ENCODE assay signal across 27 mouse cellular contexts in the genomic region with DNA sequence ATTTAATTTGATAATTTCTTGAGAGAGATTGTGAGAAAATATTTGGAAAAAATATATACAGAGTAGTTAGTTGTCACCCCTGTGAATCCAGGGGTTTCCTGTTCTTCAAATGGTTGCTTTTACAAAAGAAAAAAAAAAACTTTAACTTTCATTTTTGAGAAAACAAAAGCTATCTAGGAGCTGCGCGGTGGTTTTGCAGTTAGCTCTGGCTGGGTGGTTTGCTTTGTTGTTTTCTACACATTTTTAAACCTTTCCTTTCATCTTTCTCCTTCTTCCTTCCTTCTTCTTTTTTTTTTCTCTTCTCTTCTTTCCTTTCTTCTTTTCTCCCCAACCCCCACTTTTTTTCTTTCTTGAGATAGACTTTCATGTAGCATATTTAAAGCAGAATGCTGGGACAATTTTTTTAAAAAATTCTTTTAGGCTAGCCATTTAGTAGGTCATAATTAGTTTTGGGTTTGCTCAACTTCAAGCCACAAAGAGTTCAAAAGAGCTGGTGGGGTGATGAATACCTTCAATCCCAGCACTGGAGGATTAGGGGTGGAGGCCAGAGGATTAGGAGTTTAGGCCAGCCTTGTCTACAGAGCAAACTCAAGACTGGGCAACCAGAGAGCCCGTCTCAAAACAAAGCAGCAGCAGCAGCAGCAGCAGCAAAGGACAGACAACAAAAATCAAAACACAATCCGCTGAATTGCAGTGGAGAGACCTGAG. TPM values are rescaled to one million over a fixed set of nuclear protein-coding genes. Genes with fewer than 3 reads are reported as not detected.
DNase-seq lines count a peak whose midpoint lies in the region; ATAC-seq and TF ChIP-seq lines count a peak whose summit lies in the region.
"Had no signal": no experiment of that assay in that cellular context is flagged by ENCODE, and none has a peak within 500 bp of the region (broad histone marks: within the 10 kb centered on the region; RNA-seq: fewer than 3 reads in every experiment).

No protein-coding gene starts in this region.

- 23% methylated on average over 4 of the region's 4 CpGs for WGBS in forebrain, embryonic 10.5 days
- WGBS in forebrain, embryonic 14.5 days: 4% methylated on average over 4 of the region's 4 CpGs
- 38% methylated on average over 4 of the region's 4 CpGs for WGBS in spleen, adult 2 months
- 76% methylated on average over 4 of the region's 4 CpGs for WGBS in limb, embryonic 10.5 days

- H3K9me3 ChIP-seq in forebrain, embryonic 10.5 days: 0 out of 2 replicates have a peak, but pooled peaks cover 3% of the 10 kb centered on the region
- no peaks in the 10 kb centered on the region for H3K9me3 ChIP-seq in forebrain, embryonic 14.5 days (replicated peaks; ENCODE audit: control insufficient read depth, low read length)
- H3K9me3 ChIP-seq in limb, embryonic 10.5 days (replicated peaks): no peaks in the 10 kb centered on the region
- H3K9me3 ChIP-seq: embryonic facial prominence, embryonic 12.5 days; hindbrain, embryonic 10.5 days; hindbrain, embryonic 15.5 days; limb, embryonic 13.5 days had no signal

- no peak overlapping the region for H3K4me3 ChIP-seq in forebrain, embryonic 10.5 days
- H3K4me3 ChIP-seq in forebrain, embryonic 14.5 days (ENCODE audit: low read depth, low read length): no peak overlapping the region
- no peak overlapping the region for H3K4me3 ChIP-seq in spleen, adult 2 months (ENCODE audit: extremely low read depth, insufficient read depth, insufficient read length)
- H3K4me3 ChIP-seq in limb, embryonic 10.5 days: no peak overlapping the region
- H3K4me3 ChIP-seq: embryonic facial prominence, embryonic 12.5 days; hindbrain, embryonic 10.5 days; hindbrain, embryonic 15.5 days; left cerebral cortex, adult 2 months; limb, embryonic 13.5 days had no signal

- H3K27me3 ChIP-seq in forebrain, embryonic 10.5 days (ENCODE audit: poor library complexity, severe bottlenecking): no peaks in the 10 kb centered on the region
- no peaks in the 10 kb centered on the region for H3K27me3 ChIP-seq in forebrain, embryonic 14.5 days (replicated peaks; ENCODE audit: control insufficient read depth, insufficient read depth, low read length)
- no peaks in the 10 kb centered on the region for H3K27me3 ChIP-seq in spleen, adult 2 months (ENCODE audit: control insufficient read depth, insufficient read depth, low read length)
- no peaks in the 10 kb centered on the region for H3K27me3 ChIP-seq in limb, embryonic 10.5 days (ENCODE audit: low read depth, poor library complexity, severe bottlenecking)
- H3K27me3 ChIP-seq: embryonic facial prominence, embryonic 12.5 days; hindbrain, embryonic 15.5 days; limb, embryonic 13.5 days had no signal

- peaks cover 26% of the 10 kb centered on the region for H3K4me1 ChIP-seq in forebrain, embryonic 10.5 days
- no peaks in the 10 kb centered on the region for H3K4me1 ChIP-seq in forebrain, embryonic 14.5 days (ENCODE audit: control insufficient read depth, insufficient read depth, low read length)
- no peaks in the 10 kb centered on the region; the same call in 1 of the 2 replicates for H3K4me1 ChIP-seq in spleen, adult 2 months (ENCODE audit: control insufficient read depth, insufficient read depth, insufficient read length)
- no peaks in the 10 kb centered on the region for H3K4me1 ChIP-seq in limb, embryonic 10.5 days
- H3K4me1 ChIP-seq: embryonic facial prominence, embryonic 12.5 days; hindbrain, embryonic 10.5 days; hindbrain, embryonic 15.5 days; limb, embryonic 13.5 days had no signal

- H3K27ac ChIP-seq in forebrain, embryonic 10.5 days: peak overlapping the region; percentile 76
- H3K27ac ChIP-seq in forebrain, embryonic 14.5 days (ENCODE audit: low read depth, low read length): no peak overlapping the region
- peak overlapping the region; percentile 52; the same call in 1 of the 2 replicates for H3K27ac ChIP-seq in spleen, adult 2 months (ENCODE audit: insufficient read depth, low read length)
- H3K27ac ChIP-seq in limb, embryonic 10.5 days: no peak overlapping the region
- H3K27ac ChIP-seq: embryonic facial prominence, embryonic 12.5 days; hindbrain, embryonic 10.5 days; hindbrain, embryonic 15.5 days; left cerebral cortex, adult 2 months; limb, embryonic 13.5 days had no signal

- no peak overlapping the region for H3K9ac ChIP-seq in forebrain, embryonic 14.5 days (ENCODE audit: low read length)
- H3K9ac ChIP-seq: embryonic facial prominence, embryonic 12.5 days; hindbrain, embryonic 15.5 days; limb, embryonic 13.5 days had no signal

- no peak for ATAC-seq in forebrain, embryonic 14.5 days
- peak; percentile 75 for ATAC-seq in CD4-positive, CD25-positive, alpha-beta regulatory T cell, adult 4 months
- ATAC-seq: intestine, postnatal 0 days had no signal

- no peak overlapping the region for H3K4me2 ChIP-seq in forebrain, embryonic 14.5 days (ENCODE audit: low read length)
- H3K4me2 ChIP-seq: embryonic facial prominence, embryonic 12.5 days; hindbrain, embryonic 15.5 days; limb, embryonic 13.5 days; liver, embryonic 11.5 days had no signal

- no peak for TF ChIP-seq POLR2A in spleen, adult 2 months (IDR thresholded peaks at IDR 0.05; ENCODE audit: low read depth, low read length)

- H3K36me3 ChIP-seq in forebrain, embryonic 10.5 days (replicated peaks): peaks cover 2% of the 10 kb centered on the region; the same call in 1 of the 2 replicates
- H3K36me3 ChIP-seq in forebrain, embryonic 14.5 days (ENCODE audit: control insufficient read depth, insufficient read depth, low read length): no peaks in the 10 kb centered on the region
- H3K36me3 ChIP-seq in spleen, adult 2 months (ENCODE audit: control insufficient read depth, insufficient read depth, low read length): no peaks in the 10 kb centered on the region
- H3K36me3 ChIP-seq in limb, embryonic 10.5 days: no peaks in the 10 kb centered on the region
- H3K36me3 ChIP-seq: embryonic facial prominence, embryonic 12.5 days; hindbrain, embryonic 10.5 days; hindbrain, embryonic 15.5 days; limb, embryonic 13.5 days had no signal

- DNase-seq in forebrain, embryonic 10.5 days (ENCODE audit: extremely low spot score, low spot score): peak; percentile 37
- DNase-seq in forebrain, embryonic 14.5 days (ENCODE audit: low spot score): no peak
- no peak for DNase-seq in spleen, adult 2 months (ENCODE audit: low read depth in 1 of 2, low spot score in 2 of 2)
- no peak for DNase-seq in spleen, adult 18-20 months
- peak; percentile 16 for DNase-seq in limb, embryonic 10.5 days (ENCODE audit: low spot score)
- DNase-seq in kidney, adult 8-10 months: no peak
- DNase-seq in embryo, embryonic 10.5 days (ENCODE audit: low spot score): no peak
- DNase-seq: adrenal gland, postnatal 10 days; cerebellum, adult 8-10 months; cerebellum, postnatal 25 days; gastrocnemius, postnatal 10 days; heart, postnatal 14 days; kidney, postnatal 14 days; layer of hippocampus, adult 9-11 months; lung, postnatal 36 days; midbrain, embryonic 14.5 days; right cerebral cortex, adult 18-20 months had no signal

- no peak for TF ChIP-seq CTCF in spleen, adult 2 months (IDR thresholded peaks at IDR 0.05; ENCODE audit: extremely low read depth, insufficient read depth, insufficient read length, insufficient replicate concordance)

RNA-seq across cellular contexts. Expression of gene Sos1, which starts 41.4 kb away (rescaled TPM):
- polyA plus RNA-seq in forebrain, embryonic 10.5 days (2016; fragmentation: Nextera tagmentation; extraction: Ambion mirVana): 4.3 and 4.8 TPM in 2 replicates
- polyA plus RNA-seq in forebrain, embryonic 14.5 days (2014; fragmentation: Nextera tagmentation; extraction: Ambion mirVana): 7.9 and 9.3 TPM in 2 replicates
- 2.5 and 2.7 TPM in 2 replicates for polyA plus RNA-seq in spleen, adult 2 months (2012; rRNA removed)
- 1 to 10 TPM; 4.6 to 5.4 TPM for polyA plus RNA-seq in CD4-positive, CD25-positive, alpha-beta regulatory T cell, adult 4 months (2017; shearing (Covaris generic))
- polyA plus RNA-seq in limb, embryonic 10.5 days (2016; fragmentation: Nextera tagmentation; extraction: Ambion mirVana): 4.2 and 4.6 TPM in 2 replicates

RNA-seq across cellular contexts. Expression of gene Cdkl4, which starts 55.9 kb away (rescaled TPM):
- 0.71 and 1.2 TPM in 2 replicates for polyA plus RNA-seq in forebrain, embryonic 10.5 days (2016; fragmentation: Nextera tagmentation; extraction: Ambion mirVana)
- 3.6 and 4.8 TPM in 2 replicates for polyA plus RNA-seq in forebrain, embryonic 14.5 days (2014; fragmentation: Nextera tagmentation; extraction: Ambion mirVana)
- 0.07 and 0.11 TPM in 2 replicates for polyA plus RNA-seq in spleen, adult 2 months (2012; rRNA removed)
- under 1 TPM; 0.46 to 0.53 TPM for polyA plus RNA-seq in CD4-positive, CD25-positive, alpha-beta regulatory T cell, adult 4 months (2017; shearing (Covaris generic))
- polyA plus RNA-seq in limb, embryonic 10.5 days (2016; fragmentation: Nextera tagmentation; extraction: Ambion mirVana): 0.14 and 0.51 TPM in 2 replicates
- polyA plus RNA-seq: C2C12; heart, embryonic 14.5 days had no signal

Comparison
In these comparisons a context has a peak if more than half of its experiments do, and no peak if none do; other contexts are left out.
1. DNase-seq: peak in forebrain, embryonic 10.5 days (single experiment) and limb, embryonic 10.5 days (single experiment); none in forebrain, embryonic 14.5 days (single experiment), spleen, adult 2 months (0 of 2), spleen, adult 18-20 months (0 of 2), kidney, adult 8-10 months (0 of 2) and embryo, embryonic 10.5 days (single experiment).
2. H3K27ac ChIP-seq: peak in forebrain, embryonic 10.5 days (single experiment) and spleen, adult 2 months (single experiment); none in forebrain, embryonic 14.5 days (single experiment) and limb, embryonic 10.5 days (single experiment).